Mouse (Mus musculus): ENCODE results near the gene Clint1.

DNA sequence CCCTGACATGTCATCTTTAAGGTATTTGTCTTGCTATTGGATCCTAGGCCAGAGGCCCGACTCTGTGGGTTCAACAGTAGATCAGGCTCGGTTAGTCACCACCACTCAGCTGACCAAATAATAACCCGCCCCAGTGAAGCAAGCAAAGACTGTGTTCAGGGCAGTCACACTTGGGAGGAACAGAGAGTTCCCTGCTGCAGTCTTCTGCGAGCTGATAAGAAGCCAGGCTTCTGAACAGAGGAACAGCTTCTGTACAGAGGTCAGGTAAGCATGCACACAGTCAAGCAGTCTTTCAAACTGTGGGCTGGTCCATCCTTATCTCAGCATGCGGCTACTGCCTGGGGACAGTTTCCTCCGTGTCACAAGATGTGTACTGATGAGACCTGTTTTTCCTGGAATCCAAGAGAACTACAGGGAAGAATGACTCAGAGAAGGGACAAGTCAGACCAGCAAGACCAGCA, 46.5 kb upstream of the Clint1 start:
- TF ChIP-seq CTCF (IDR thresholded peaks at IDR 0.05; ENCODE audit: control insufficient read depth, insufficient read depth, insufficient replicate concordance, low read depth, low read length) (no peak), POLR2A (IDR thresholded peaks at IDR 0.05; ENCODE audit: control insufficient read depth, low read depth, low read length) (no peak)

Measured in testis, adult 2 months (tissue).